Mouse (Mus musculus) cerebellum, postnatal 4 days (tissue): ENCODE data around the gene Larp1.
A peak's percentile ranks its signal among the peaks of the same experiment; 100 is the strongest.

Experiments
- DNase-seq, 2 experiments: peaks; one replicate each; pipeline ENCODE4 v3.0.0; 2022; ENCODE audit warnings: low spot score in 2 of 2, mixed read lengths in 1 of 2

Gene Larp1

GRCm38 (mm10) chr11:58003126-58003525 lies 5.7 kb upstream of the Larp1 start:
- DNase-seq = no peak

- no peak for DNase-seq
These were observed 5.1 kb upstream of the Larp1 start for GRCm38 (mm10) chr11:58003734-58004133.

GRCm38 (mm10) chr11:58005110-58005509 lies 3.8 kb upstream of the Larp1 start:
- DNase-seq = no peak

- DNase-seq = no peak
These were observed 851 bp upstream of the Larp1 start for GRCm38 (mm10) chr11:58008013-58008412.

GRCm38 (mm10) chr11:58008437-58009050 lies 320 bp upstream of the Larp1 start:
- peak; percentile 58 to 88 for DNase-seq

- DNase-seq = peak; percentile 27 to 53
These were observed 765 bp downstream of the Larp1 start for GRCm38 (mm10) chr11:58009516-58010141.

- no peak for DNase-seq
These were observed 1.4 kb downstream of the Larp1 start for GRCm38 (mm10) chr11:58010226-58010781.

GRCm38 (mm10) chr11:58010930-58011329 lies 2.1 kb downstream of the Larp1 start:
- no peak for DNase-seq

- DNase-seq = no peak
These were observed 2.9 kb downstream of the Larp1 start for GRCm38 (mm10) chr11:58011813-58012212.

- DNase-seq = no peak
These were observed 3.8 kb downstream of the Larp1 start for GRCm38 (mm10) chr11:58012674-58013073.

GRCm38 (mm10) chr11:58013100-58013499 lies 4.2 kb downstream of the Larp1 start:
- DNase-seq = no peak

GRCm38 (mm10) chr11:58014604-58015003 lies 5.7 kb downstream of the Larp1 start:
- no peak for DNase-seq

GRCm38 (mm10) chr11:58015339-58015738 lies 6.5 kb downstream of the Larp1 start:
- no peak for DNase-seq

GRCm38 (mm10) chr11:58016371-58016770 lies 7.5 kb downstream of the Larp1 start:
- DNase-seq = no peak

- DNase-seq = no peak
These were observed 8.6 kb downstream of the Larp1 start for GRCm38 (mm10) chr11:58017422-58017821.

- DNase-seq = no peak
These were observed 9.4 kb downstream of the Larp1 start for GRCm38 (mm10) chr11:58018287-58018686.

- no peak for DNase-seq
These were observed 9.8 kb downstream of the Larp1 start for GRCm38 (mm10) chr11:58018701-58019100.

GRCm38 (mm10) chr11:58021095-58021494 lies 12.2 kb downstream of the Larp1 start:
- no peak for DNase-seq

GRCm38 (mm10) chr11:58021618-58022017 lies 12.8 kb downstream of the Larp1 start:
- no peak for DNase-seq

GRCm38 (mm10) chr11:58024271-58024670 lies 15.4 kb downstream of the Larp1 start:
- no peak for DNase-seq

- no peak for DNase-seq
These were observed 15.8 kb downstream of the Larp1 start for GRCm38 (mm10) chr11:58024671-58025070.

GRCm38 (mm10) chr11:58025881-58026280 lies 17.0 kb downstream of the Larp1 start:
- no peak for DNase-seq

GRCm38 (mm10) chr11:58026337-58026736 lies 17.5 kb downstream of the Larp1 start:
- no peak for DNase-seq
